Mouse (Mus musculus) thymus, postnatal 4 days (tissue): ENCODE measurements around the gene Tpd52l2.

Source experiments
- DNase-seq: peaks from one replicate; pipeline ENCODE4 v3.0.0; 2021

Gene Tpd52l2

DNA sequence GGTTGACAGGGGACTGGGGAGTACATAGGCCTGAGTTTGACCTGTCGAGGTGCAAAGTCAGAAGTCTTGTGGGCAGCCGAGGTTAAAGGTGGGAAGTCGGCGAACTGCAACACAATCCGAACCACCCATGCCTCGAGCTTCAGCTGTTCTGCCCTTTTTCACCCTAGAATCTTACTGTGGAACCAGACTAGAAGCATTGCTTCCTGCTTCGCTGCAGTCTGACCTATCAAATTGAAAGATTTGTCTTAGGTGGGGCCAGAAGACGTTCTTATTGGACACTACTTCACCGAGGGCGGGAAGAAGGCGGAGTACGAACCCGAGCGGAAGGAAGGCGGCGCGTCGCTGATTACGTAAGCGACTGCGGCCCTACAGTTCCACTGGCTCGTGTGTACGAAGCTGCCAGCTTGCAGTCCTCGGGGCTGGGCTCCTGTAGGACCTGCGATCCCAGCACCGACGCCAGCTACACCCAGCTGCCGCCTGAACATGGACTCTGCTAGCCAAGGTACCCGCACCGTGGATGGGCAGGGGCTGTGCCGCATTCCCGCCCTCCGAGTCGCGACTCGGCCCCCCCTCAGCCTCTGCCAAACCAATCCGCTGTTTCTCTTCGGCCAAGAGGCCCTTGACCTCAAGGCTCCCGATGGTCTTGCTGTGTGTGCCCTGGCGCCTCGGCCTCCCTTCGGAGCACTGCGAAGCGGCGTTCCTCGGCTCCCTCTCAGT is at the start of gene Tpd52l2:
Gene Tpd52l2, plus strand, starts transcription at position 312 of the 717 bp plus-strand sequence.
- peak; percentile 91 for DNase-seq

DNA sequence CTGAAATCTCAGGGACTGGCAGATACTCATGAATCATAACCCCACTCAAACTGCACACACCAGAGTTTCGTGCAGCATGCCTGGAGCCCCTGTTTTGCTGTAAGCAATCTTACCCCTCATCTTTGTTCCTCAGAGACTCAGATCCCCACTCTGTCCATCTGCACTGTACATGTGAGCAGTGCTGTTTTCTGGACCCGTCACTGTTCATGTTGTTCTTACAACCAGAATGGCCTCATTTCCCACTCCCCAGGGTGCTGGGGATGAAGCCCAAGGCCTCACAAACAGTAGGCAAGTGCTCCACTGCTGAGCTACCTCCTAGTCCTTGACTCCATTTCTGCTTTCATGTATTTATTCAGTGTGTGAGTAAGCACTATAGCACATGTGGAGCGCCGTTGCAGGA is 44.8 kb upstream of the Tpd52l2 start:
- no peak for DNase-seq

DNA sequence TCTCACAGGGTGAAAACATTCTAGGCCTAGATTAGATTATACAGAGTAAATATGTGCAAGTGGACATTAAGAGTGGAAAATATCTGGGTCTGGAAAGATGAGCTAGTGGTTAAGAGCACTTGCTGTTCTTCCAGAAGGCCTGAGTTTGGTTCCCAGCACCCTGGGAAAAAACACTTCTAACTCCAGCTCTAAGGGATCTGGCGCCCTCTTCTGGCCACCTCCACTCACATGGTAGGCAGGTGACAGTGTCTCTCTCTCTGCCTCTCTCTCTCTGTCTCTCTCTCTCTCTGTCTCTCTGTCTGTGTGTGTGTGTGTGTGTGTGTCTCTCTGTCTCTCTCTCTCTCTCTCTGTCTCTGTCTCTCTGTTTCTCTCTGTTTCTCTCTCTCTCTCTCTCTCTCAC is 43.7 kb upstream of the Tpd52l2 start:
- DNase-seq: peak; percentile 52

DNA sequence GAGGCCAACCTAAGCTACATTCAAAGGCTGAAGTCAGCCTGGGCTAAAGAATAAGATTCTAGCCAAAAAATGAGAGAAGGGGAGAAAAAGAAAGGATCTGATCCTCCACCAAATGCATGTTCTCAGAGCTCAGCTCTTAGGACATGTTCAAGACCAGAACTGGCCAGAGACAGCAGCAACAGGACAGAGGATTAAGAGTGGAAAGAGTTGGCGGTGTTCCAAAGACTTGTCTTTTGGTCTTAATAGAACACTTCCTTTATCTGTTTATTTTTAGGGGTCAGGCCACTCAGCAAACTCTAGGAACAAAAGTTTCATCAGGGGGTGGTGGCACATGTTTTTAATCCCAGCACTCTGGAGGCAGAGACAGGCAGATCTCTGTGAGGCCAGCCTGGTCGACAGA is 41.0 kb upstream of the Tpd52l2 start:
- no peak for DNase-seq

DNA sequence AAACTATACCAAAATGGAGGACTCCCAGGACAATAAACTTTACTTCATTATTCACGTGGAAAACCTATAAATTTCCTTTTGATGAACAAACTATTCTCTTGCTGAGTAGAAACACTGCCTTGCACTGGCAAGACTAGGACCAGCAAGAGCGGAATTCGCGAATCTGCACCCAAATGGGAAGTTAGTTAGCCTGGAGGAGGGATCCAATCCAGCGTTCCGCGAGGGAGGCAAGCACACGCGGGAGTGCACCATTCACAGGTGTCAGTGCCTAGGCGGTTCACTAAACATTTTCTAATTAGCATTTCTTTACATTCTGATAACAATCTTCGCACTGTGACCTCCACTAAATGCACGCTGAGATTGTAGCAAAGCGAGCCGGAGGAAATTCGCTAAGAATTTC is 39.1 kb upstream of the Tpd52l2 start:
- no peak for DNase-seq

DNA sequence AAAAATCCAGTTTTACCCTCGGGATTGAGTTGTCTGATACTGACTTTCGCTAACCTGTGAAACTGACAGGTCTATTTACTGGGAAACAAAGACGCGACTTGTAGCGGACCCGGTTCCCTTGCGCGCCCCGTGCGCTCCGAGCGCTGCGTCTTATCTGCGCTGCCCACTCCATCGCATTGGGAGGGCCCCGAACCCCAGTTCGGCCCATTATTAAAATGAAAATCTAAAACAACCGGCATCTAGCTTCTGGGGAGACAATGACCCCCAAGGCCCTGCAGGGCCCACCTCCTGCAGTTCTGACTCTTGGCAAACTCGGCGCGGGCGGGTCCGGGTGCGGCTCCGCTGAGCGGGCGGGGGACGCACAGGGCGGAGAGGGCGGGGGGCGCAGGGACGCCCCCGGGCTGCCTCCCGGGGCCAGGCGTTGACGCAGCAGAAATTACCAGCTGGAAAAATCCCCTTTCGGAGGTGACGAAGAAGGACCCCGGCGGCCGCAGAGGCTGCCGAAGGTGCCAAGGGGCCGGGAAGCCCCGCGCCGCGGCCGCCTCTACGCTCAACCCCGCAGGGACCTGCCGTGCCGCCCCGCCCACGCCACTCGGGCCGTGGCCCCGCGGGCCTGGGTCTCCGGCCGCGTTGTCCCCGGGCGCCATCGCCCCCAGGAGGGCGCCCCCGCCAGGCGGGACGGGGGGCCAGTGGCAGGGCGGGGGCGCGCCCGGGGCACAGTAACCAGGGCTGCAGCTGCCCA is 38.4 kb upstream of the Tpd52l2 start:
- peak; percentile 45 for DNase-seq

DNA sequence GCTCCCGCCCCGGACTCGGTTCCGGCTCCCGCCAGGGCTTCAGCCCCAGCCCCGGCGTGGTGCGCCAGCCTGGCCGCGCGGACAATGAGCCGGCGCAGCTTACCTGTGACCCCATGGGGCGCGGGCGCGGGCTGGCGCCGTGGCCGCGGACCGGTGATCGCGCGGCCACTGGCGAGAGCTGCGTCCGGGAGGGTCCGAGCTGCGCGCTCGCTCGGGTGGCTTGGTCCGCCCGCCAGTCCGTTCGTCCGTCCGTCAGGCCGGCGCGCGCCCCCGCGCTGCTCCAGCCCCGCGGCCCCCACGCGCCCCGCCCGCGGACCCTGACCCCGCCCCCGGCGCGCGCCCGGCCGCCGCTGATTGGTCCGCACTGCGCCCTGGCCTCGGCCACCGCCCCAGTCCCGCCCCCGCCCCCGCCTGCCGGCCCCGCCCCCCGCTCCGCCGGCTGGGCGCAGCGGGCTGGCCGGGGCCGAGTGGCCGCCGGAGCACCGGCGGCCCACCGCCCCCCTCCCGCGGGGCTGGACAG is 37.7 kb upstream of the Tpd52l2 start, which contains the start of gene Zbtb46:
Gene Zbtb46, minus strand, starts transcription at position 274 of the 520 bp plus-strand sequence.
- DNase-seq: peak; percentile 80

DNA sequence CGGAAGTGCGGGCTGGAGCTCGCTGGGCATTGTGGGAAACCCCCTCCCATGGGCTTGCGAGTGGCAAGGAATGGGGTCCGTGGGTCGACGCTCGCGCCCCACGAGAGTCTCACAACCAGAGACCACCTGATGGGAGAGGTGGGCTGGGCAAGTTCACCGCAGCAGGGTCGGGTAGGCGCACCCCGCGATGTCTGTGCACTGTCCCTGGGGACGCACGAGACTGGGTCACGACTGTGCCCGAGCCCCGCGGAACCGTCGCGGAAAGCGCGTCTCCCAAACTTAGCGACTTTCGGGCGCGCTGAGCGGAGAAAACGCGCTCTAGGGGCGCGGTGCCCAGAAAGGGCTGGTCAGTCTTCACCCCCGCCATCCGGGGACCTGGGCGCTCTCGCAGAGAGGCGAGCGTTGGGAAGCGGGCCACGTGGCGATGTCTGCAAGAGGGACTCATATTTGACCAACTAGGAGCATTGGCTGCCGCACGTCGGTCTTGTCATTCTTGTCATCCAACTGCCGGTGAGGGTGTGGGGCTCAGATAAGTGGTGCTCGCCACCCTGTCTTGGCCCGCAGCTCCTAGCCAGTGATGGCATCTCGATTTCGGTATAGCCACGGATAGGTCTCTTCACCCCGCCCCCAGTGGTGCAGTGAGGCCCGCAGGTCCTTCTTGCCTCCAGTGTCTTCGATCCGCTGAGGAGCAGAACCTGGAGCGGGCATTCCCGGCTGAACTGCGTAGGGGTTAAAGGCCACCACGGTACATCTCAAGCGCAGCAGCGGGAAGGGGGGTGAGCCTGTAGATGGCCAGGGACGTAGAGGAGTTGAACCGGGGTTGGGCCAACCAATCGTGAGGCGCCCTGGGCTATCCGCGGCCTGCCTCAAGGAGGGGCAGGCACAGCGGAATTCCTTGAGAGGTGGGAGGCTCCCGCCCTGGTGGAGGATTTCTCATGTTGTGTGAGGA is 37.0 kb upstream of the Tpd52l2 start:
- peak; percentile 45 for DNase-seq

DNA sequence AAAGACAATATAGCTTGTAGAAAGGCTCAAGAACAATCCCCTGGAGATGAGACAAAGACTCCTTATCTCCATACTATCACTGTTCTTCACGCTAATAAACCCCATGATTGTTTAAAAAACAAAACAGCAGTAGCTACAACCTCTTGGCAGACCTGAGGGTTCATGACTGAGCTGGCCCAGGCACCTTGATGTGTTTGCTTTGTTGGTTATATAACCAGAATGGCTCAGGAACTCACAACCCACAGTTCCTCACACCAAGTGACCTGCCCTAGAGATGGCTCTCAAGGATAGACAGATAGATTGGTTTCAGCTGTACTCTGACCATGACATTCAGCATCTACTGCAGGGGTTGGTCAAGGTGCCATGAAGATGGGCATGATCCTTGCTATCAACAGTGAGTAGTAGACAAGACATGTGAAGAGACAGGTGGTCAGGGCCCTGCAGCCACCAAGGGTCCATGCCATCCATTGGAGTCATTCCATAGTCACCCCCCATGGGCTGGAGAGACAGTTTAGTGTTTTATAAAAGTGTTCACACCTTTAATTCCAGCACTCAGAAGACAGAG is 35.3 kb upstream of the Tpd52l2 start:
- no peak for DNase-seq

DNA sequence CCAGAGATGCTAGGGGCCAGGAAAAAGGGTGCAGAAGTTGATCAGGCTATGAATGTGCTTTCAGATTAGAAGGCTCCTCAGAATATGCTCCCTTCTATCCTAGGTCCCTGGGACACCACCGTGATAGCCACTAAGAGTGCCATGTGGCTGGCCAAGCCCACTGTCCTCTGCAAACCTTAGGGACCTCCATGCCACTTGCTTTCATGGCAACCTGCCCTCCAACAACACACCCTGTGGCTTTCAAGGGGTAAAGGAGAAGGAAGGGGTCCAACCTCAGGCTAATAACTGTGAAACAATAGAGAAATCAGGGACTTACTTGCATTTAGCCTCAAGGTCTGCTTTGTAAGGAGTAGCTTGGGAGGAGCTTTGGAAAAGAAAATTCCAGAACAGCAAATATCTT is 34.3 kb upstream of the Tpd52l2 start:
- no peak for DNase-seq

DNA sequence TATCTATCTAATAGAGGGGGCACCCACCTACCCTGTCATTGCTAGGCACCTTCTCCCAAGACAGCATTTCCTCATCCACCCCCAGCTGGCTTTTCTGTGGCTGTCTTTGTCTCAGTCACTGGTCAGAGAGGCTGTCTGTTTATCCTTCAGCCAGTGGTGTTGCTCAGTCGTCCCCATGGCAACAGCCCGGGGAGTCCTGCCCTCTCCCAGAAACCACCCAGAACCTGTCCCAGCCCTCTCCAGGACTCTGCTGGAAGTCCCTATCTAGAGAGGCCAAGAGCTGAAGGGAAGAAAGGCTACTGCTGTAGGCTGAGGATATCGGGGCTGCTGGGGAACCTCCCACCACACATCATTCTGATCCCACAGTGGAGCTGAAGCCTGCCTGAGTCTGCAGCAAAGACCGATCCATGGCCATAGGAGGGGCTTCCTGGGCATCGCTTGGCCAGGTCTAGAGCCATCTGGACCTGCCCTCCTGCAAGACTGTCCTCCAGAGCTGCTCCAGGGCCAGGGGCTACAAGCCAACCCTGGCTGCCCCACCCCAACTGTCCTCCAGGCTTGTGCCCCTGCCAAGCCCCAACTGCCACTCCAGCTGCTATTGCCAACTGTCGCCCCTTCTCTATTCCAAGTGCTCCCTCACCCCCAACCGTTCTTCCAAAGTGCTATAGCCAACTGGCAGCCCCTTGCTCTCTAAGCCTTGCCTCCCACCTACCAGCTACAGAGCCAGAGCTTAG is 33.8 kb upstream of the Tpd52l2 start:
- no peak for DNase-seq

DNA sequence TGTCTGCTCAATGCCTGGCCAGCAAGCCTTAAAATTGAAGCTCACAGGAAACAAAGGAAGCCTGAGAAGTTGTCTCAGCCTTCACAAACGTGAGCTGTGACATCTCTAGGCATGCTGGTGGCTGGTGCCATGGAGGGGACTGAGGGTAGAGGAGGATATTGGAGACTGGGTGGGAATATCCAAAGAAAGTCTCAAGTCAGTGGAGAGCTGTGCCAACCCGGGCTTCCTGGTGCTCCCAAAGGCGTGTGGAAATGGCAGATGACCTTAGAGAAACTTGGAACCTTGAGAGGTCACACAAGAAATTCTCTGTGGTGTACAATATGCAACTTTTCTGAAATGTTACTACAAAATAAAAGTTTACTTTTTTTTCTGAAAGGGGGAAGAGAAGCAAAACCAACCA is 31.5 kb upstream of the Tpd52l2 start:
- DNase-seq: no peak

DNA sequence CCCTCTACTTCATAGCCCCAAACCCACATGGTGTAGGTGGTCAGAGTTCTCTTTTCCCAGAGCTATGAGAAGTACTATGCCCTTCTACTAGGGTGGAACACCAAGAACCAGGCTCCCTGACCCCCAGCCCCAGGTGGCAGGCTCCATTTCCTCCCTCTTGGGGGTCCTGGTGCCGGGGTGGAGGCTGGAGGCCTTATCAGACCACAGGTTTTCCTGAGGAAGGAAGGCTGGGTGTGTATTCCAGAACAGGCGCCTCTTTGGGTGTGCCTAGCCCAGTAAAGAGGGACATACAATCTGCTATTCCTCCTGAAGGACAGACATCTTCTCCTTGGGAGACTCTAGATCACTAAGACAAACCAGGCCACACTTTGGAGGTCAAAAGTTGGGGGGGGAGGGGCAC is 26.7 kb upstream of the Tpd52l2 start:
- DNase-seq: no peak

DNA sequence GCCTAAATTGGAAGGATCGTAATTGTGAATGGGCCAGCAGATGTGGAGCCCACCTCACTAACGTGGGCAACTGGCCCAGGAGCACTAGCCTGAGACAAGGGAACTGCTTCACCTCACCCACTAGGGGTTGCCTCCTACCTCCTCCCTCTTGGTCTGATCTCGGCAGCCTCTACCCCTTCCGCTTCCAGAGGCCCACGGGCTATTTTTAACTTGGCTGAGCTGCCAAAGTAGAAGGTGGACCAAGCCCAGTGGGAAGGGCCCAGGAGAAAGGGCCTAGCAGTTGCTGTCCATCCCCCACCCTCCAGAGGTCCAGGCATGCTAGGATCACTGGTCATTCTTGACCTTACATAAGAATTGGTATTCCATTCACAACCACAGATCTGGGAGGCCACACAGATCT is 25.7 kb upstream of the Tpd52l2 start:
- DNase-seq: no peak

DNA sequence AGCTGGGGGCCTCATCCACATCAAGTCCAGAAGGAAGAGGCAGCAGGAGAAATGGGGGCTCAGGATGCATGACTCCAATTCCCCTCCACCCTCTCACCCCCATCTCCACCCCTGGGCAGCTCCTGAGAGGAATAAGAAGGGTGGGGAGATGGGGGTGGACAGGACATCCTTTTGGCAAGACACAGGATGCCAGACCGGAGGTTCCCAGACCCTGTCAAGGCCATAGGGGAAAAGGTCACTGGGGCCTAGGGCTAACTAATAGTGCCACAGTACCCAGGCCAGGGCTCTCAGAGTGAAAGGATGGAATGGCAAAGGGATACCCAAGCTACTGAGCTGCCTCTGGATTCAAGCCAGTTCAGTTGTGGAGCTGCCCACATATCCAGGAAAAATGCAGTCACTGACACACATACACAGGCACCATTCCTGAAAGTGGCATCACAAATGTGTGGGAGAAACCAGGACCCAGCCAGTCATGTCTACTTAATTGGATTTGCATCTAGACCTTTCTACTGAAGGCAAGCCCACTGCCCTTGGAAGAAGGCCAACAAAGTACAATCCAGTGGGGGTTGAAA is 24.6 kb upstream of the Tpd52l2 start:
- DNase-seq: no peak

DNA sequence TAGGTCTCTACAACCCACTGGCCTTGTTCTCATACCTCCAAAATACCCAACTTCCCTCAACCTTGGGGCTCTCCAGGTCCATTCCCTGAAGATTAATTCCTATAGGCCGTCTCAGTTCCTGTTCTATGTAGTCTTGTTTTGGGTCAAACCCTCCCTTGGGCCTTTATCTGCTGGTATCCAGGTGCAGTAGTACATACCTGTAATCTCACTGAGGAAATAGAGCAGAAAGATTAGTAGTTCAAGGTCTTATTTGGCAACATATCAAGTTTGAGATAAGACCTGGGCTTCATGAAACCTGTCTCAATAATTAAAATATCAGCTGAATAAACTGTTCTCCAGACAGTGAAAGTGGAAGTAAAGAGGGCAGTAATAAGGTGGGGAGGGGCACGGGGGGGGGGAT is 13.8 kb upstream of the Tpd52l2 start:
- no peak for DNase-seq

DNA sequence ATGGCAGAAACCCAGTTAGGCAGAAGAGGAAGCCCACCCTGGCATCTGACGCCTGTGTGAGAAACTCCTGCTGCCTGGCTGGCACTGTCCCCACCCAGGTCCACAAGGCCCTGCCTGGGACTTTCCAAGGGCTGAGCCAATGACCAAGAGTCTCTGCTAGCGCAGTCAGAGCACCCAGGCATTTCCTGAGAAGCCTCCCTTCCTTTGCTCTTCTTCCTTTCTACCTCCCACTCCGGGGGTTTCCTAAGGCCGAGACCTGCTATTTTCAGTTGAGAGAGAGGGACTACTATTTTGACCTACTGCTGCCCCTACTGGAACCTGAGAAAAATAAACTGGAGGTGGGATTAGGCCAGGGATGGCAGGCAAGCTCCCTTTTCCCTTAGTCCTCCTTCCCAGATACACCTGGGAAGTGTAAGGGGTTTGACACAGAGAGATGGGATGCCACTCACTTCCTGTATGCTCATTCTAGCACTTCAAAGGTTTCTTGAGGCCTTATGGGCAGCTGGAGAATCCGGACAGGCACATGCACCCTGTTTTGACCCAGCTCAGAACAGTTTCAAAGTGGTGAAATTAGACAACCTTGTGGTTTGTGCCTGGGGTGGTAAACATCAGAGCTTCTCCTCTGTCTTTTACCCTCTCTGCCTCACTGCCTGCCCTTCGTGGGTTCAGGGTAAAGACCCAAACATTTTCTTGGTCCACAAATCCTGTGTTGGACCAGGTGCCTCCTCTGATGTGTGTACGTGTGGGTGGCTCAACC is 13.2 kb upstream of the Tpd52l2 start:
- no peak for DNase-seq

DNA sequence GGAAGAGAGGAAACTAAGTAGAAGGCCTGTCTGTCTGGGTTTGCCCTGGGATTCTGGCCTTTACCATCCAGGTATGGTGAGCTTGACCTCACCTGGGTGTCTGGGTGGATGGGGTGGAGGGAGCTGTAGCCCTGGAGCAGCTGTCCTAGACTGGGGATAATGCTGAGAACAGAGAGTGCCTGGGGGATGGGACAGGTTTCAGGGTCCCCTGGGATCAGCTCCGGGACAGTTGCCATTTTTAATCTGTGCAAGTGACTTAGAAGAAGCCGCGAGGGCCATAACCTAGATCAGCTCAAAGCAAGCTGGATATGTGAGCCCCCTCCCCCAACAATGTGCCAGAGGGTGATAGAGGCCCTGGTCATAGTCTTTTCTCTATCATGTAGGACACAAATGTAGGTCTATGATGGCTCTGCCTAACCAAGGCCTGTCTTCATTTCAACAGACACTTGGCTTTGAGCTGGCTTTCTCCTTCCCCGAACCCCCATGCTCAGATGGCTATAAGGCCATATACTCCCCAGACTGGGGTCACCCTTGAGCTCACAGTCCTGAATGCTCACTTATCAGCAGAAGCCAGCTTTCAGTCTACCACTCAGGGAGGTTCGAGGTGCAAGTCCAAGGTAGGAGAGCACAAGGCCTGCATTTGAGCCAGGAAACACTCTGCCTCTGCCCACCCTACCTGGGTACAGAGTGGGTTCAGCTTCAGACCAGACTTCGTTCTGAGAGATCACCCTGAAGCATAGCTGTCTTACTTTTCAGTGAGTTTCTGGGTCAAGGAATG is 12.3 kb upstream of the Tpd52l2 start:
- no peak for DNase-seq

DNA sequence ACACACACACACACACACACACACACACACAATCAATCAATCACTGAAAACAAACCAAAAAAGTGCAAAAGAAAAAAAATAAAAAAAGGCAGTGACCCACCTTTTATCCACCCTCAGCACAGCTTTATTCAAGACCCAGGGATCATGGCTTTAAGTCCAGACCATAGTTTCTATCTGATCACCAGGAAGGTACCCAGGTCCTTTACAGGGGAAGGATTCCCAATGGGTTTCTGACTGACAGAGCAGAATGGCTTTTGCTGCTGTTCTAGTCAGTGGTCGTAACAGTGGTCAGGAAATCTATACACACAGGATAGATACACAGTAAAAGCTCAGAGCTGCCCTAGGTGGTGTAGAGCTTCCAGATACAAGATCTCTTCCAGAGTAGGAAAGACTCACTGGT is 11.2 kb upstream of the Tpd52l2 start:
- no peak for DNase-seq
